Mouse (Mus musculus) adrenal gland, postnatal 36 days (tissue): ENCODE measurements at regions not wholly inside any gene's neighbourhood (a gene's known extent, or its start where the extent isn't known, plus 50 kb on each side); places are given as distances from the start of the nearest gene placed in this dataset.

Experiments used
- DNase-seq, 2 experiments: peaks; one replicate each; pipeline ENCODE4 v3.0.0; 2021; ENCODE audit warnings: mixed read lengths in 1 of 2

DNA sequence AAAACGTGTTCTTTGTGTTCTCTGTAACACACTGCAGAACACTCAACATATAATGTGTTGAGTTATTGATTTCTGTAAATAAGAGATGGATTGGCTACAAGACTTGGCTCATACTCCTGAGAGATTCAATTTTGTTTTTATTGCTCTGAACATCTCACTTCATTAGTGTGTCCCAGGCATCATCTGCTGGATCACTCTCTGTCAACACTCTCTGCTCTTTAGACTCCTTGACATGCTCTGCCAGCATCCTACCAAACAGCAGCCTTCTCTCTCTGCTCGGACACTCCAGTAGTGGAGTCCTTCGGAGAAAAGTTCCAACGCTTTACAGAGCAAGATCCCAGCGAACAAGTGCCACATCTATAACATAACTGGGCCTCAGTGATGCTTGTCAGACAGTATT lies 235.1 kb upstream of the Lcorl start:
- DNase-seq, result no peak

DNA sequence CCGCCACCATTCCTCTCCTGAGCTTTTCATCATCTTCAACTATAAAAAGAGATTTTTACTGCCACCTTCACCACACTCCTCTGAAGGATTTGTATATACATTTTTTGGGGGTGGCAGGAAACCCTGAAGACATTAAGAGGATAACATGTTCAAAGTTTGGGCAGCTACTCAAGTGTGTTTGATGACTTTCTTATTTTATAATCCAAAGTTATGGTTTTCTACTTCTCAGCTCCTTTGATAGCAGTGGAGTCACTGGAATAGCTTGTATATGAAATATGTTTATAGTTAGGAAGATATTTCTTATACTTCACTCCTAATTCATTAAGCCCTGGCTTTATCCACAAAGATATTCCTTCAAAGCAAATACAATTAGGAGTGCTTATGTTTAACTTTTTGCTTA lies 229.5 kb upstream of the Lcorl start:
- no peak for DNase-seq

DNA sequence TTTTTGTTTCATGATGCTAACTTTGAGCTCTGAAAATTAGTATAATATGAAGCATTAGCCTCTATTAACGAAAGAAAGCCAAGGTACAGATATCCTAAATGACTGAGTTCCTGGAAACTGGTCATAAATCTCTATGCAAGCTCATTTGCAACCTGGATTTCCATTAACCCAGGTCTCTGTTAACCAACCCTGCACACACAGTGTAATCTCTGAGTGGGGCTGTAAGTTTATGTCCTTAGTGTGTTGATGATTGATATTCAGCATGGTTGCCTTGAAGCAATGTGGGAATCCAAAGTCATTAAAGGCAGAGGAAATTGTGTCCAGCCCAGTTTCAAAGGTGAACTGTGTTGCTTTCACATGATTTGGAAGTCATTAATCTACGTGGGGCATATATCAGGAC lies 225.9 kb upstream of the Lcorl start:
- no peak for DNase-seq

DNA sequence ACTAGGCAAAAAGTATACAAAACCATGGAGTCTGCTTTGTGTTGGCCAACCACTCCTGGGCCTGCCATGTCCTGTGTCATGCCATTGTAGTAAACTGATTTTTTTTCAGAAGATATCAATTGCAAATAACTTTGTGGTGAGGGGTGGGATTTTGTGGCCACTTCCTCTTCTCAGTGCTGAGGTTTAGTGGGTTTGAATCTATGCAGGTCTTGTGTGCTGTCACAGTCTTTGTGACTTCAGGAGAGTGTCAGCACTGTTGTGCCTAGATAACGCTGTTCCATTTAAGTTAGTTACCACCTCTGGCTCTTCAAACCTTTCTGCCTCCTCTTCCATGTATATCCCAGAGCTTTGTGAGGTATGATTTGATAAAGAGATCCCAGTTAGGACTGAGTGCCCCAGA lies 216.3 kb upstream of the Lcorl start:
- no peak for DNase-seq

DNA sequence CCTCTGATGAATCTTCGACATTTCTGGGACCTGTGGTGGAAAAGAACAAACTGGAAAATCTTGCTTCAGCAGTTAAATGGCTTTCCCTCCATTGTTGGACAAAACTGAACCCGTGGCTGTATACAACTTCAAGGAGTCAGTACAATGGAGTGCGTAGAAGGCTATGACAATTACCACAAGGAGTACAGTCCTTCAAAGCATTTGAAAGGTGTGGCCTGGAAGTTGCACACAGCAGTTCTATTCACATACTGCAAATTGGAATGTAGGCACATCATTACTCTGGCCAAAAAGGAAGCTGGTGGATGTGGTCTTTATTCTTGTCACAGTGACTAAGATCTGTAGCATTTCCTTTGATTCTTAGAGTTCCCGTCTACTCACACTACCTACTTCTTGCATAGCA lies 215.7 kb upstream of the Lcorl start:
- no peak for DNase-seq

DNA sequence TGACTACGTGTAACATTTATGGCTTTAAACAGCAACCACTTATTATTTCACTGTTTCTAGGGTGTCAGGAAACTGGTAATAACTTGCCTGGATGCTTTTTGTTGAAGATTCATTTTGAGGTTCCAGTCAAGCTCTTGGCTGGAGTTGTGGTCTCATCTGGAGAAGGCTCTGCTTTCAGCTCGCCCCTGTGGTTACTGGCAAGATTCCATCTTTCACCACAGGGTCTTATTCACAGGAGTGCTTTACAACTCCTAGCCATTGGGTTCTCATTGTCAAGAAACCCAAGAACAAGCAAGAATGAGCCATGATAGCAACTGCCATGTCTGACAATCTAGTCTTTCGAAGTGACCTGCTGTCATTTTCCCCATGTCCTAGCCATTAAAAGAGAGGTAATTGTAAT lies 202.5 kb upstream of the Lcorl start:
- no peak for DNase-seq

DNA sequence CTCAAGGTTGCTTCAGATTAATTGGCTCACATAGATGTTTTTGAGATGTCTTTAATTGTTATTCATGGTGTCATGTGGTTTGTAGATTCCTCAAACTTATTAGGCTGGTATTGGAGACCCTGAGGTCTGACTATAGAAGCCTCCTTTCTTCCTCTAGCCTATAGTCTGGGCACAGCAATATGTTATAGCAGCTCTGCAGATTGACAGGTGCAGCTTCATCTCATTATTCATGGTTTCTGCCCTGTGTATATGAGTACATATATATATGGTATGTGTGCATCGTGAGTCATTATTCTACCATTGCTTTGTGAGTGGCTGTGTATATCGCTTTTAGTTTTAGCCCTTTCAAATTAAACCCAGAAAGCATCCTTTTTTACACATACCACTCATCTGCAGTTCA lies 197.4 kb upstream of the Lcorl start:
- DNase-seq, result no peak

DNA sequence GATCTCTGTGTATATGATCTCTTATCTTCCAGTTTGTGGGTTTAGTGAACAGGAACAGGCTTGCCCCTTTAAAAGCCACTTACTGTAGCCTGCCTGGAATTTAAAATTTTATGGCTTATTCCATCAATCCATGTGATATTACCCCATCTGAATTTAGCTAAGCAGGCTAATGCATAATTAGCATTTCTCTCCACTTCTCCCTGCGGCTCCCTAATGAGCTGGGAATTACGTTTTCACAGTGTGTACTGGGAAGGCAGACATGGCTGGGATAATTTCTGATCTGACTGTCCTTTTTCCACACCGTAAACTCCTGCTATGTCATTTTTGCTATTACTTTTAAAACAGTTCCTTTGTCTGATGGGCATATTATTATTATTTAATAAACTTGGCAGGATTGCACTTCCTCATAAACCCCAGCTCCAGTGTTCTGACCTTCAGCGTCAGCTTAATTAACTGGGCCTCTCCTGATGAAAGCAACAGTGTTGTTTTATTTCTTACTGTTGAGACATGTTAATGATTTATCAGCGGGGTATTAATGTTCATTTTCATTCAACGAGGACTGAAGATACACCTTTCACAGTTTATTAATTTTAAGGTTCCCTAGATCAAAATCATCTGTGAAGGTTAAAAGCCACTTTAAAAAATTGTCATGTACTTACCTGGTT lies 185.4 kb upstream of the Lcorl start:
- DNase-seq, result no peak

DNA sequence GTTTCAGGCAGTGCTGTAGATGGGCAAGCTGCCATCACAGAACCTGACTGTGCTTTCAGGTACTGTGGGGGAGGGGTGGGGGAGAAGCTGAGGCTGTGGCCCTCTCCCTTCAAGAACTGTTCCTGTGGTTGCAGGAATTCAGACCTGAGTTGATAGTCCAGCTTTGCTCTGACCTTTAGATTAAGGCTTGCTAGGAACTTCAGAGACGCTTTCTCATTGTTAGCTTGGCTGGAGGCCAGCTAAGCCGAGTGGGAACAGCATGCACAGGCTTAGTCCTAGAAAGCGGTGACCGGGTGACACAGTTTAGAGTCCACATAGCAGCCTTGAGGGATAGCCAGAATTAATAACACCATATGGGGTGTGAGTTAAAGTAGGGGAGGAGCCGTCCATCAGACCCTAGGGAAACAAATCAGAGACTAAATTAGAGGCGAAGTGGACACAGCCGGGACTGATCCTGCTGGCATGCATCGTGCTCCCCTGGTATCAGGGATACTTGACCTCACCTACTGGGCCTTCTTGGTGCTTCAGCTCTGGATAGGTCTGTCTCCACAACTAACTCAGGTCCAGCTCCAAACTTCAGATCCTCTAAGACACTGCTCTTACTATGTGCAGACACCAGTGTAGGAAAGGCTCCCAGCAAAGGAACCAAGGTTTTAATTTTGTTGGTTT lies 175.7 kb upstream of the Lcorl start:
- peak; percentile 75 to 83 for DNase-seq

DNA sequence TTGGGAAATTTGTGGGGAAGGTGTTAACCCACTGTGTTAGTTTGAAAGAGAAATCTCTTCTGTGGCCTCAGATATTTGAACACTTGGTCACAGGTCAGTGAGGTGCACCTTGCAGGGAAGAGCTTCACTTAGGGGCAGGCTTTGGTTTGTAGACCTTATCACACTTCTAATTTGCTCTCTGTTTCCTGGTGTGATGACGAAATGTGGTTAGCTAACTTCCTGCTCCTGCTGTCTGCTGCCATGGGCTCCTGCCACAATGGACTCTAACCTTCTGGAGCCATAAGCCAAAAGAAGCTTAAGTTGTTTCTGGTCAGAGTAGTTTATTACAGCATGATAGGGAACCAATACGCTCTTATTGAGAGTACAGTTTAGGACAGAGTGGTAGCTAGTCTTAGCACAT lies 174.8 kb upstream of the Lcorl start:
- no peak for DNase-seq

DNA sequence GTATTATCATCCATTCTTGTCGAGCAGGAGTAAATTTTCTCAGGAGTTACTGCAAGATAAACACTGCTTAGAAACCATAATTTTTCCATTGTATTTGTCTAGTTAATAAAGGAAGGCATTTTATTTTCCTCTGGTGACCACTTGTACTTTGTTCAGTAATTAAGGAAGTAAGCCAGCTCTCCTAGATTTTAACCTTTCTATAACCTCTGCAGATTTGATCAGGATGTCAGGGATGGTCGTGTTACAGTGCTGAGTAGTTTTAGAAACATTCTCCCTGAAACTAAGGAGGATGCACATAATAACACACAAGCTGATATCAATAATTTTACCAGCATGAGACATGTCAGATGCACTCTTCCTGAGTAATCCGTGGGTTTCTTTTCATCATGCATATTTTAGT lies 166.7 kb upstream of the Lcorl start:
- no peak for DNase-seq

DNA sequence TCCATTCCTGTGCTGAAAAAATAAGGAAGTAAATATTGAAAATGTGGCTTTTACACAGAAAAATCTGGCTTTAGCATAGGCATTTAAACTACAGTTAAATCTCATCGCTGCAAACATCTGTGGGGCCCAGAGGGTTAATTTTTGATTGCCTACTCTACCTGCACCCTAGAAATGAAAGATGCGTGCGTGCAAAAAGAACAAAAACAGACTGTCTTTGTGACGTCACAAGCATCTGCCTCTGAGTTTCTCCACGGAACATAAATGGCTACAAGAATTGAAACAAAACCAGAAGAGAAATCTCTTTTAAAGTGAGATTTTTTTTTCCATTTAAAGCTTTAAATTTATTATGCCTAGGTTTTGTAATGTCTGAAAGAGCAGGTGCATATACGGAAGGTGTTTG lies 166.0 kb upstream of the Lcorl start:
- DNase-seq, result no peak

DNA sequence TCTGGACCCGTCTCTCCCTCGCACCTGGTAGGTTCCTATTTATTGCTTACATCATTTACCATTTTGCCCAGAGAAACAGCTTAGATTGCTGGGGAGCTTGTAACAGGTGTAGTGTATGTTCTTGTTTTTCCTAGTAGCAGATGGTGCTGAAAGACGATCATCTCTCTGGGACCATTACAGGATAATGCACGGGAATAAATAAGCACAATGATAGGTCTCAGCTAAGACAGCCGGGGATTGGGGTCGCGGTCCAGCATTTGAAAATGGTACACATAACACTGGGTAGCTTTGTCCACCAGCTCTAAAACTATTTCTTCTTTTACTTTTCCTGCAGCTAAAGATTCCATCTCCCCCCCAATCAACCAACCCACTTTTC lies 164.6 kb upstream of the Lcorl start:
- no peak for DNase-seq

DNA sequence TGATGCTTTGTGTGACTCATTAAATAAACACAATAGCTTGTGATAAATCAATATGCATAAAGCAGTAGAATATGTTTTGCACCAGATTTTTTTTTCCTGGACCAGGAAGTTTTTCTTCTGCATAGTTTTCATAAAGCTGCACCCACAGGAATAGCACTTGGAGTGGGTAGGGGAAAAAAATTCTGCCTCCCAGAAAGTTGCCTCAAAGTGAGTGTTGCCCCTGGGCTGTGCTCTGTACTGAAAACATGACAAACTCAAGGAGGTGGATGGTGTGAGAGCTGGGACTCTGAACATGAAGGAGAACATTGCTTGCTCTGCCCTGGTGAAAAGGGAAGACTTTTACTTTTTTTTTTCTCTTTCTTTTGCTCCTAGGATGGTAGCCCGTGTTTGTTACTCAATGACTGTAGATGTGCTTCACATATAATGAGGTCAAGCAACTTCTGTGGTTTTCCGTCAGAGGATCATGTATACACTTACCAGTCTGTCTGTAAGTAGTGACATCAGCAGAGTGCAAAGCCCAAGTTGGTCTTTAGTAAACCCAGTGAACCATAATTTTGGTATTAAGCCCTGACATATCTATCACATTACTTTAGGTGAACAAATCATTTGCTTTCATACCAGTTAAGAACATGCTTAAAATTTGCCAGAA lies 164.1 kb upstream of the Lcorl start:
- no peak for DNase-seq

DNA sequence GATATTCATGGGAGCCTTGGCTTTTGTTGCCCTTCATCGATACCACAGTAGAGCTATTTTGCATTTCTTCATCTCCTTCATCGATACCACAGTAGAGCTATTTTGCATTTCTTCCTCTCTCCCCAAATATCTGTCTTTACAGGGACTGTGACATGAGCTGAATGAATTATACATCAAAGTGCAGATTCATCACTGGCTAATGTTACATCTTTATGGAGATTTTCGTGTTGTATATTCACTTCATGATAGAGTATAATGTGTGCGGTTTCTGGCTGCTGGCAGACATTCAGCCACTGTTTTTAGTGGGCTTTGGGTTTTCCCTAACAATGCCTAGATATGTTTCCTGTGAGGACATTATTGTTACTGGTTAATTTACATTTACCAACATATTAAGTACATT lies 162.8 kb upstream of the Lcorl start:
- DNase-seq, result no peak

DNA sequence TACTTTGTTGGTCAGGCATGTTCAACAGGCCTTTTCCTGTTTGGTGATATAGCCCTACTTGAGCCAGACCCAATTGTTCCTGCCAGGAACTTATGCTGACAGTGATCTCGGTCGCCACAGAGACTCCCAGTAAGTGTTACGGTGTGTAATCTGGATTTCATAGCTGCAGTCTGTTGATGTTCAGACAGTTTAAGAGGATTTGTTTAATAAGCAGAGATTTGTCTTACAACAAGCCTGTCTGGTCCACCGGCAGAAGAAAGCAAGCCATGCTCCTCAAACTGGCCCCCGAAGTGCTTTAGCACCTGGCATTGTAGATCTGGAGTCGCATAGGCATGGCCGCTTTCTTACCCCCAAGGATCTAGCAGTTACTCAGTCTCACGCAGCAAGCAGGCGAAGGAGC lies 150.0 kb upstream of the Lcorl start:
- no peak for DNase-seq

DNA sequence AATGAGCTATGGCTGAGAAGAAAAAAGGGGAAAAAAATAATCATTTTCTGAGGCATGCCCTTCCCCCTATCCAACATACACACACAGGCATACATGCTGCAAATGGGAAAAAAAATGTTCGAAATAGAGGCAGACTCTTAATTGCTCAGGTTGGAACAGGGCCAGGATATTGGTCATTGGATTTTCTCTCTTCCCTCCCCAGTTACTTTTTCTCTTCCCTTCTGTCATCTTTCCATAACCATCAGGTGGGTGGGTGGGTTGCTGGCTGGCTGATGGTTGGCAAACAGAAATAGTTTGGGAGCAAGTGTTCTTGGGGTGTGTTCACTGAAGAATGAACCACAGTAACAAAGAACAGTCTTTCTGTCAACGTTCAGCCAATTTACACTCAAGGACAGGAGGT lies 149.3 kb upstream of the Lcorl start:
- DNase-seq, result no peak

DNA sequence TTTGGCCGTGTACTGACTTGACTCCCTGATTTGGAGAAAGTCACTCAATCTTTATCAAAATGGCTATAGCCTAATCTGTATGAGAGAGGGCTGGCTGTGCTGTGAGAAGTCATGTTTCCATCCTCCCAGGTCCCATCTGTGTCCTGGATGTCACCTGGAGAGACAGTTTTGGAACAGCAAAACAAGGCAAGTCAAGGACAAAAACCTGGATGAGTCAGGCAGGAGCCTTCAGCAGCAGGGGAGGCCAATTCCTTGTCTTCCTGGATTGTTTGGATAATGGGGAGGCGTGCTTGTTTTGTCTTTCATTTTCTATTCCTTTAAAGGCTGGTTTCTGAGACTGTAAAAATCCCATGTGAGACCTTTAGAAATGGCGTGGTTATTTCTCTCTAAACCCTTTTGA lies 148.8 kb upstream of the Lcorl start:
- no peak for DNase-seq

DNA sequence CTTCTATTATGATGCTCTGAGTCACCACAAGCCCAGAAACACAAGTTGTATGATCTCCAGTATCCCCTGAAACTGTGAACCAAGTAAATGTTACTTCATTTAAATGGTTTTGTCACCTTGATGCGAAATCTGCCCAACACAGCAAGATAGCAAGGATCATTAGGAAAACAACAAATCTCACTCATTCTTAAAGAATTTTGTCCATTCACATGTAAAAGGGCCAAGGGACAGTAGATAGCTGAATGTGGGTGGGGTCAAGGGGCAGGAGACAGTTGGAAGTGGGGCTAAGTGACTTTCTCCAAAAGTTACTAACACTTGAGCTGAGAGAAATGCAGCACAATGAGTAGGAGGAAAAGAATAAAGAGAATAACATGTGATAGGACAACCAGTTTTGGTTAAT lies 148.2 kb upstream of the Lcorl start:
- no peak for DNase-seq

DNA sequence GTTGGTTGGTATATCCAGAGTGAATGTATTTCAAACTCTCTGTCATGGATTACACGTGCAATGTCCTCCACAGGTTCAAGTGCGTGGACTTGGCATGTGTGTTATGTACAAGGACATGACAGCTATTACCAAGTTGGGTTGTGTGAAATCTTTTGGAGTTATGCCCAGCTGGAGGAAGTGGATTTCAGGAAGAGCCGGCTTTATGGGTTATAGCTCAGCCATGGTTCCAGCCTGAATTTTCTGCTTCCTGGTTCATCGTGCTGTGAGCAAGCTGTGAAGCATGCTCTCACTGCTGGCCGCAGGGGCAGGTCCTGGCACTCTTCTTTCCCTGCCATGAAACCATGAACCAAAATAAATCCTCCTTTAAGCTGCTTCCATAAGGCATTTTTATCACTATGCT lies 144.6 kb upstream of the Lcorl start:
- DNase-seq, result no peak

DNA sequence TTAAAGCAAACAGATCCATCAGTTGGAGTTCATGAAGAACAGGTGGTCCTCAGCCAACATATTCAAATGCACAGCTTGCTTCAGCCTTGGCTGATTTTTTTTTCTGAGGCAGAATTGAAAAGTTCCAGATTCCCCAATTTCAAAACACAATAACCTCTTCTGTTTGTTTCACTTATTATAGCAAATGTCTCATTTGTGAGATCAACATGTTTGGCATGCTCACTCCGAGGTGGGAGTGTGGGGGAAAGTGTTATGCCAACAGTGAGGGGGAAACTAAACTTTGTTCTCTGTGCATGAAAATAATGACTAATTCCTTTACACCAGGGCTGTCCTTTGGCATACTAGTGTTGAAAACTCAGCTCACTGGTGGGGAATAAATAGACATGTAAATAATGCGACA lies 100.4 kb upstream of the Lcorl start:
- DNase-seq, result no peak

DNA sequence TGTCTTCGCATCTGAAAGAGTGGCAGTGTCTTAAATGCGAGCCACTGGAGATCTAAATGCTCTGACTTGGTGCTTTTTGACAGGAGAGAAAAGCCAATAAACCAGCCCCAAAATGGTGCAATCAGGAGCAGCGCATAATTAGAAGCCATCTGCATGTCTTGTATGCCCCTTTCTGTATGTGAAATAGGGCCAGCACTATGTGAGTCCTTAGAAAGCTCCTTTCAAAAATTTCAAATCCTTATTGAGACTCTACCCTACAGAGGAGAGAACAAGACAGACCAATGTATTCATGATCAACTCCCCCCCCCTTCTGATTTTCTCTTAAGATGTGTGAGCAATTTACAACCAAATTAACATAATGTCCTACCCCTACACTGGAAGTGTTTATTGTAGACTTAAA lies 86.6 kb upstream of the Lcorl start:
- DNase-seq, result no peak

DNA sequence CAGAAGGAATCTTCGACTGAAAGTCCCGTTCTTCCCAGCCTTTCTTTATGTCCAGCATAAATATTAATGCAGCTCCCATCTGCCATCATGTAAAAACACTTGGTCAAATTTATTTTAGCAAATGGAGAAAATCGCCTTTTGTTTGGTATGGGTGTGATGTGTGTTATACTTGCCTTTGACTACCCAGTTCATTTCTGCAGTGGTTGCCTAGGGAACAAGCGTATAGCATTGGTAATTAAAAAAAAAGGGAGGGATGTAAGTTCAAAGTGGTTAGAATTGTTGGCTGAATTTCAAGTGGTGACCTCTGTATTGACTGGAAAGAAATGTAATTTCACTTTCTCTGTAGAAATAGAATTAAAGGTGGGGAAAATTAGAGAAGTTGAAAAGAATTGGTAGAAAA lies 75.6 kb upstream of the Lcorl start:
- DNase-seq, result no peak

DNA sequence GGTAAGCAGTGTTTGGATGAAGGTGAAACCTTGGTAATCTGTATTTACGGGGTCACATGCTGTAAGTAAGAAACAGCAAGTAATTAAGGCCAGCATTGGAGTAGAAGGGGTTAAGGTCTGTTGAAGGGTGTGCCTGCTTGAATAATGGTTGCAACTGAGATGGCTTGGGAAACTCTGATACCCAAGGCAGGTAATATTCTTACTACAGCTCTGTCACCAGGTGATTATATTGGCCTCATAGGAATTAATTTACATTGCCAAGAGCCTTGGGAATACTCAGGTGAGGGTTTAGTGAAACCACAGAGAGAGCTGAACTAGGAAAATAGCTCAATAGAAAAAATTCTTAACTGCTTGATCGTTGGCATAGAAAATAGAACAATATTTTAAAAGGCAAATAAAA lies 73.8 kb upstream of the Lcorl start:
- no peak for DNase-seq
